Mouse (Mus musculus) gastrocnemius, adult 18-20 months (tissue): Measurements from ENCODE around the gene Nkapd1. TPM values are rescaled to one million over a fixed set of nuclear protein-coding genes. Genes with fewer than 3 reads are reported as not detected.

Experiments
- DNase-seq: peaks from one replicate; pipeline ENCODE4 v3.0.0; 2021; ENCODE audit warnings: low spot score
- total RNA-seq, 2 experiments: library from RNA; stranded (reverse); gene quantifications; 2 replicates each; pipeline ENCODE4 v1.2.3; 2021

The Nkapd1 gene
- total RNA-seq, 2 experiments from 2014 or later, result 11.1 to 11.6 TPM

DNA sequence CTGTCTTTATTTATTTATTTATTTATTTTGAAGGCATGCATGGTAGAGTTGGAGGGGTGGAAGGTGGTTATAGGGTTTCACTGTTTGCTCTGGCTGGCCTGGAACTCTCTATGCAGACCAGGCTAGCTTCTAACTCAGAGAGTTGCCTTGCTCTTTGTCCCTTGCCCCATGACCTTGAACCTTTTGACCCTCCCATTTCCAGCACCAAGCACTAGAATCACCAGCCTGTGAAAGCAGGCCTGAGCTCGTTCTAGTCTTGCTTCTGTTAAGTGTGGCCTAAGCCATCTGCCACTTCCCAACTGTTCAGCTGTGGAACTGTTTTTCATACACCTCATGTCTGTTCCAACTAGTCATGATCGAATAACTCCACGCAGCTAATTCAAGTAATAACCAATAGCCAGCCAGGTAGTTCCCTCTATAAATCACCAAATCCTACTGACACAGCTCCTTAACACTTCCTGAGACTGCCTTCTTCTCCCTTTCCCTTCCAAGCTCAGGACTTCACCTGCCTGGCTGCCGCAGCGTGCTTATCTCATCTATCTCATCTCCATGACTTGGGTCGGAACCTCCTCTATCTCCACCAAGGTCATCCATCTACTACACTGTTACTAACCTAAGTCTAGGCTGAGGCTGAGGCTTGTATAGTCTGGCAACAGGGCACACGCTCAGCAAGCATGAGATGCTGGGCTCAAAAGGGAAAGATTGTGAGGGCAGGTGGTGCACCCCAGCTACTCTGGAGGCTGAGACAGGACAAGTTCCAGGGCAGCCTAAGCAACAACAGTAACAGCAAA, 15.0 kb downstream of the Nkapd1 start:
- no peak for DNase-seq

DNA sequence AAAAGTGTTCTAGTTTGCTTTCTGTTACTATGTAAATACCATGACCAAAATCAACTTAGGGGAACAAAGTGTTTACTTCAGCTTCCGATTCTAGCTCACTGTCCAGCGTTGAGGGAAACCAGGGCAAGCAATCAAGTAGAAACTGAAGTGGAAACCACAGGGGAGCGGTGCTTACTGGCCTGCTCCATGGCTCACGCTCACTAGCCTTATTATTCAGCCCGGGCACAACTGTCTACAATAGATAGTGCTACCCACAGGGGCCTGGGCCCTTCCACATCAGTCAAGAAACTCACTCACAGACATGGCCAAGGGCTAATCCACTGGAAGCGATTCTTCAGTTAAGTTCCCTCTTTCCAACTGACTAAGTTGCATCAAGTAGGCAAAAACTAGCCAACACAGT, 15.7 kb downstream of the Nkapd1 start:
- no peak for DNase-seq

DNA sequence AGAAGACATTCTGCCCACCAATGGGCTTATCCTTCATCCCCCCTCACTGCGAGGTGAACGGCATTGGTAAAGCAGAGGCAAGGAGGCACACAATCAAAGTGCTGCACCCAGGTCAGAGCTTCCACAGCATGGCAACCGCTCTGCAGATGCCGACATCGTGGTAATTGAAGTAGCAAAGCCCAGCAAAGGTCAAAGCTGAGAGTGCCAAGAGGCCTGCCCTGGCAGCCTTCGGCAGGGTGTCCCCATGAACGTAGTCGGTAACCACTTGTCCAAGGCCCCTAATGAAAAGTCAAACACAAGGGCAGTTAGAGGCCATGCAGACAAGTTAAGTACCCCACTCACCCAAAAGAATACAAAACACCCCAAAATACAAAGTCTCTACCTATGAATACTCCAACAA, 20.3 kb downstream of the Nkapd1 start:
- DNase-seq, result peak; percentile 61

DNA sequence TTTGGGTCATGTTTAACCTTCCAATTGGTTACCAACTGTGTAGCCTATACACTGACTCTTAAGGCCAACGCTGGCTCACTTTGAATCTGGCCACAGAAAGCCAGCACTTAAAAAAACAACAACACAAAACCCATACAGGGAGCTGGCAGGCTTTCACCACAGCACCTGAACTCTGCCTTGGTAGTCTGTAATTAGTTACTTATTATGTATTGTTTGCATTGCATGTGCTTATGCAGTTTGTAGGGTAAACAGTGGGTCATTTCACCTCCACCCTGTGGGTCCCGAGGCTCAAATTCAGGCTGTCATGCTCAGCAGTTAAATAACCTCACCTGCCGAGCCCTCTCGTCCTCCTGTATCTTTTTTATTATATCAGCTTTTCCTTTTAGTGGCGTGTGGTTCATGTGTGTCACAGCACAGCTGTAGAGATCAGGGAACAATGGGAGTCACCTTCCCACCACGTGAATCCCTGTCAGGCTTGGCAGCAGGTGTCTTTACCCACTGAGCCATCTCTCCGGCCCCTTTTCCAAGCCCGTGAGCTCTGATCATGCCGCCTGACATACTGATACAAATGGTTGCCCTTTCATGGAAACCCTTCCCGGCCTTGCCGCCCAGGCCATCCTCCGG, 22.4 kb downstream of the Nkapd1 start:
- no peak for DNase-seq

DNA sequence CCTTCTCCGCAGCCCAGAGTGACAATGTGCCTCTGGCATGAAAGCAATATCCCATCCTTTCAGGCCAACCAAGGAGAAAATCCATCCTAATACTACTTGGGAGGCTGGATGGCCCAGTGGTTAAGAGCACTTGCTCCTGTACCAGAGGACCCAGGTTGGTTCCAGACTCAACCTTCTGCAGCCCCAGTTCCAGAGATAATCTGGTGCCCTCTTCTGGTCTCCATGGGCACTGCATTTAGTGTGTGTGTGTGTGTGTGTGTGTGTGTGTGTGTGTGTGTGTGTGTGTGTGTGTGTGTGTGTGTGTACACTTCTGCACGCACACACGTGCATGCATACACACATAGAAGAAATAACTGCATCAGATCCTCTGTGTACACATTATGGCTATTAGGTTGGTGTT, 23.7 kb downstream of the Nkapd1 start:
- DNase-seq, result no peak

DNA sequence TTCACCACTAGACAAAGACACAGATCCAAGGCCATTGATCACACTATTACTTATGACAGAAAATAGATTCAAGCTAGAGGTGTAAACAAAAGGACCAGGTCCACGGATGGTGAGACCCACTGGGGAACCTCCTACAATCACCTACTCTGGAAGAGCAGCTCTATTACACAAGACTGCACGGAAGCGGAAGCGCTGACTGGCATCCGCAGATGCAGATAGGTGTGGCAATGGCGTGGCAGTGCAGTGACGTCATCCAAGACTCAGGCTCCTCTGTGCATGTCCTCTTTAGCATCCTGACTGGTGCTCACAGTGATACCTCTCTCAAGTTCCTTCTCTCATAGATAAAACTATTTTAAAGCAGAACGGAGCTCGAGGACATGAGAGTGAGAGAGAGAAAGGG, 24.3 kb downstream of the Nkapd1 start:
- DNase-seq, result no peak

DNA sequence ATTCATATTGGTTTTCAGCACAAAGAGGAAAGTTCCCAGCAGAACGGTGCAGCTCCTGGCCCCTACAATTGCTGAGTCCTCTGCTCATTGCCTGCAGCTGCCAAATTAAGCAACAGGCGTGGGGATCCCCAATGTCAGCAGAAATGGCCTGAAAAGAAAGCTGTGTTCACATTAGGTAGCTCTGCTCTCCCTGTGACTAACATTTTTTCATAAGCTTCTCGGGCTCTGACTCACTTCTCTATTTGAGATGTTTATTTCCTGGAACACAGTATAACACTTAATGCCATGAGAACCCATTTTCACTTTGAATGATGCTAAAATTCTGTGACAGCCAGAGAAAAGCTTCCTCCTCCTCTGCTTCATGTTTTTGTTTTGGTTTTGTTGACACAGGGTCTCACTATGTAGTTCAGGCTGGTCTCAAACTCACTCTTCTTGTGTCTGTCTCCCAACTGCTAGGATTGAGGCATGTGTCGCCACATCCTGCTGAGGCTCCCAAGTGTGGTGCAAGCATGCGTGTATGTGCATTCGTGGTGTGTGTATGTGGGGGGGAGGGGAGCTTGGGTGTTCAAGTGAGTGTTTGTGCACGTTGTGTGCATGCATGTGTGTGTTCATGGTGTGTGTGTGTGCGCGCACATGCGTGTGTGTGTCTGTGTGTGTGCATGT, 26.3 kb downstream of the Nkapd1 start:
- no peak for DNase-seq

DNA sequence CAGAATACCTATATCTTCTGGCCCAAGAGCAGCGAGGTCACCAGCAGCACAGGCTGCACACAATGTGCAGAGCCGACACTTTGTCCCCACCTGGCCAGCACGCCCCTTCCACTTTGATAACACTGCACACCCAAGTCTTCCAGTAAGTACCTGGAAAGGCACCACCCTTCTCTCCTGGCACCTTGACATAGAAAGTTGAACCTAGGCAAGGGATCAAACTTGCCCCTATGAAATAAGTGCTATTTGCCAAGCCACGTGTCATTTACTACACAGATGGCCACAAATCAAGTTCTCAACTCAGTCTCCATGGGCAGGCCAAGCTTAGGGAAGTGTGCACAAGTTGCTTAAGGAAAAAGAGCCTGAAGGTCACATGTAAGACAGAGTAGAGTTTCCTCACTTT, 30.3 kb downstream of the Nkapd1 start:
- DNase-seq, result no peak

DNA sequence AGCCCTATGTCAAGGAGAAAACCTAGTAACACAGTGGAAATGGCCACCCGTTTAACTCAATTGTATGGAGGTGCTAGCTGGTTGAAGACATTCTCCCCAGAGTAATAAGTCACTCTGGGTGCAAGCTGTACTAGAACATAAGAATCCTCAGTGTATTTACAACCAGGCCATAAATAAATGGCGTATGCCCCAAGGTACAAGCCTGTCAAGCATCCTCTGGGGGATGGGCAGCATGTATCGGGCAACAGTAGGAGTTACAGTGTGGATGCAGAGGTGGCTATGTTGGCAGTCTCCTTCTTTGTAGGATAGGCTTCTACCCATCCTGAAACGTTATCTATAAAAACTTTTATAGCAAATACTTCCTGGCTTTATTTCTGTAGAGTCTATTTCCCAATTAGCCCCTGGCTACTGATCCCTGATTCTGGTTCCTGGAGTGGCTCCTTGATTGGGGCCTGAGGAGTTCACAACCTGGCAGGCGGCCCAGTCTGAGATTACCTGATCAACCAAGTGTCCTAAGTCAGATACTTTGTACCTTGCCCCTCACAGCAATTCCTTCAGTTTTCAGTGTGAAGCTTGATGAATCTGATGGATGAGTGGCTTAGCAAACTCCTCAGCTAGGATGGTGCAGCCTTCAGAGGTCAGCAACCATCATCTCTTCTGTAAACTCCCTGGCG, 32.0 kb downstream of the Nkapd1 start:
- DNase-seq, result no peak

DNA sequence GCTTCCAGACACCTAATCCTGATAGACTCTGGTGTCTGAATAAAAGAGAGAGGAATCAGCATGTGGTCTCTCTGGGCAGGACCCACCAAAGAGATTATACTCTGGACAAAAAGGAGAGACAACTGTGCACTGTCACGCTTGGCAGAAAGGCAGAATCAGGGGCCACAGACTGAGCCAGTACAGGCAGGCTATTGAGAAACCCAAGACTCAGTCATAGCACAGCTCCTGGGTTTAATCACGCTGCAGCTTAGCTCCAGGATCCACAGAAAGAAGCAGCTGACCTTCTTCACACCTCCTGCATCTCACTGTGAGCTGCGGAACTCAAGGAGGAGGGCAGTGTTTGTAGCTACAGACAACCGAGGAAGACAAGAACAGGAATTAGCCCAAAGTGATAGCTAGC, 36.9 kb downstream of the Nkapd1 start:
- no peak for DNase-seq

DNA sequence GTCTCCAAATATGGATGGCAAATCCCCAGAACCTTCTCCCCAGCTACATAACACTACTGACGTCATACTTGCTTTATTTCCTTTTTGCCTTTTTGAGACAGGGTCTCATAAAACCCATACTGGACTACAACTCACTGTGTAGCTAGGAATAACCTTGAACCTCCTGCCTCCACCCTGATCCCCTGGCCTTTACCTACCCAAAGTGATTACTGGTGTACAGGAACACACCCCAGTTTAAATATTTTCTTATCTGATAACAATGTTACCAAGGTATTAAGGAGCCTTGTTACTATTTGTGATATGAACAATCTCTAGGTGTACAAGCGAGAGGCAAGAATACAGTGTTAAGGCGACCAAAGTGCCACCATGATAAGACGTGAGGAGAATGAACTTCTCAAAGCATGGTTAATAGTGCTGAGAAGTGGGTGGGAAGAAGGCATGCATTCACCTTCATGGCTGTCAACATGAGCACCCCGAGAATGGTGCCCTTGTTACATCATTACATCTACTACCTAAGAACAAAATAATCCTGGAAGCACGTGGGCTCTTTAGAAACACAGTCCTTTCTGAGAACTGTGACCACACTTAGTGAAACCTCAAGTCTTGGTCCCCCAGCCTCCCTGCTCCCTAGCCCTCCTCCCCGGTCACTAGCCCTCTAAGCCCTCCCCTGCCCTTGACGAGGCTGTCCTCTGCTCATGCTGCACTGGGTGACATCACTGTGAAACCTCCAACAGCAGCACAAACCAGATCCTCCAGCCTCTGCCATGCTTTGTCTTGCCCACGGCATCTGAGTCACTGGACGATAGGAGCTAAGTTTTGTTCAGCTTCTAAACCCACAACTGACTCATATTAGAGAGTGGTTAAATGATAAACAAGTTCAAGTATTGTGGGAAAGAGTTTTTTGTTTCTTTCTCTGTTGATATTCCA, 47.4 kb downstream of the Nkapd1 start:
- no peak for DNase-seq

DNA sequence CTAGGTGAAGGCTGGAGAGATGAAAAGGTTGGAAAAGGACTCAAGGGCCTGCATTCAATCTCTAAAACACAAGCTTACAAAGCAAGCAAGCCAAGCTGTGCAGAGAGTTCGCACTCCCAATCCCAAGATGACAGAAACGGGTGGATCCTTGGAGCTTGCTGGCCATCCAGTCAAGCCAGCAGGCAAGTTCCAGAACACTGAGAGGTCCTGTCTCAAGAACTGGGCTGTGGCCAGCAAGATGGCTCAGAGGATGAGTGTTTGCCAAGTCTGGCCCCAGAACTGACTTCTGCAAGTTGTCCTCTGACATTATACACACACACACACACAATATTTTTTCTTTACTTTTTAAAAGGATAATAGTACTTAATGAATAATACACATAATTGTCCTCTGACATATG, 49.4 kb downstream of the Nkapd1 start:
- DNase-seq, result peak; percentile 22

DNA sequence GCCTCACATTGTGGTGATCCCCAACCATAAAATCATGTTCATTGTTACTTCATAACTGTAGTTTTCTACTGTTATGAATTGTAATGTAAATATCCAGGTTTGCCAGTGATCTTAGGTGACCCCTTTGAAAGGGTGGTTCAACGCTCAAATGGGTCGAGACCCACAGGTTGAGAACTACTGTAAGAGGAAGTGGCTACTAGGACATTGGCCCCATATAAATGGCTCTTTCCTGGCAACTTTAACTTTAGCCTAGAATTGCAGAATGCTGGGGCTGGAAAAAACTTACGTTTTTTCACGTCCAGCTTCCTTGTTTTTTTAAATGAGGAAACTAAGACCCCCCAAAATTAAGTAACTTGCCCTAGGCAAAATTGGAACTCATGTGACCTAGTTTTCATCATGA, 49.9 kb downstream of the Nkapd1 start:
- DNase-seq, result no peak

DNA sequence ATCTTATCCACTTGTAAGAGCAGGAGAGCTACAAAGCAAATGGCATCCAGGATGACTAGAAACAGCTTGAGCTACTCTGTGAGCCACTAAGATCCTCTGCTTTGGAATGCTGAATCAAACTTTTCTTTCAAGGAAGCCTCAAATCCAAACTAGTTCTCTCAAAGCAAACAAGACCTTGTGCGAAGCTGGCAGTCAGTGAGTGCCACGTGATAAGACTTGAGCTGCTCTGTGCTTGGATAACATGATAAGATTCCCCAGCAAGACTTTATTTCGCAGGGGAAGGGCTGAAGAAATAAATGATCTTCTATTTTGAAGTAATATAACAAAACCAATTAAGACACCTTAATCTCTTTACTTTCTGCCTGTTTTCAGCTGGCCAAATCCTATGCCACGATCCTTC, 51.3 kb downstream of the Nkapd1 start:
- DNase-seq, result no peak

DNA sequence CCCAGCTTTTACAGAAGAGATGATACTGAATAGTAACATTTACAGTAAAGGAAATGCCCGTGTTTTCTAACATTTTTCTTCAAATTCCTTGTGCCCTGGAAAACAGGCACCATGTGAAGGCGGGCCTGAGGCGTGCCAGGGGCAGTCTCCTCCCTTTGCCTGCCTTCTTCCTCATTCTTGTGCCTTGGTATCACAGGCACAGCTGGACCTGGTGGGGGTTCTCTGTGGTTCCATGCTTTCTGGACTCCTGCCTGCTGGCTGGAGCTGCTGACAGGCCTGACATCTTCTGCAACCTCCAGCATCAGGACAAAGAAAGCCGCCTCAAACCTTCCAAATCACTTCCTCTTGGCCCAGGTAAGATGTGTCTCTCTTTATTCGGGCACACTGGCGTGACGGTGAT, 52.1 kb downstream of the Nkapd1 start:
- DNase-seq, result no peak

DNA sequence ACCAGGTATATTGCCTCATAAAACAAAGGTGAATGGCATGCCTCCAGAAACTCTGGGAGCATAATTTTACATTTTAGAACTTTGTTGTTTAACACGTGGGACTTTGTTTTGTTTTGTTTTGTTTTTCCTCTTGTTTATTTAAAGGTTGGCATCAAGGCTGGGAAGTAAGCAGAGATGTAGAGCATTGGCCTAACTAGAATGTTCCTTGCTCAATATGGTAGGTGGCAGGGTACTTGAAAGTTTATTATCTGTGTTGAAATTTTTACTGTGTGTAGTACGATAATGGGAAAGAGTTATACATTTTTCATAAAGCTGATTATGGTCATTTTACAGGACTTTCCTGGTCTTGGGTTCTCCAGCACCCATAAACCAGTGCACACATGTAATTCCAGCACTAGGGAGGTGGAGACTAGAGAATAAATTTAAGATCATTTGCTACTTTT, 55.3 kb downstream of the Nkapd1 start:
- no peak for DNase-seq

DNA sequence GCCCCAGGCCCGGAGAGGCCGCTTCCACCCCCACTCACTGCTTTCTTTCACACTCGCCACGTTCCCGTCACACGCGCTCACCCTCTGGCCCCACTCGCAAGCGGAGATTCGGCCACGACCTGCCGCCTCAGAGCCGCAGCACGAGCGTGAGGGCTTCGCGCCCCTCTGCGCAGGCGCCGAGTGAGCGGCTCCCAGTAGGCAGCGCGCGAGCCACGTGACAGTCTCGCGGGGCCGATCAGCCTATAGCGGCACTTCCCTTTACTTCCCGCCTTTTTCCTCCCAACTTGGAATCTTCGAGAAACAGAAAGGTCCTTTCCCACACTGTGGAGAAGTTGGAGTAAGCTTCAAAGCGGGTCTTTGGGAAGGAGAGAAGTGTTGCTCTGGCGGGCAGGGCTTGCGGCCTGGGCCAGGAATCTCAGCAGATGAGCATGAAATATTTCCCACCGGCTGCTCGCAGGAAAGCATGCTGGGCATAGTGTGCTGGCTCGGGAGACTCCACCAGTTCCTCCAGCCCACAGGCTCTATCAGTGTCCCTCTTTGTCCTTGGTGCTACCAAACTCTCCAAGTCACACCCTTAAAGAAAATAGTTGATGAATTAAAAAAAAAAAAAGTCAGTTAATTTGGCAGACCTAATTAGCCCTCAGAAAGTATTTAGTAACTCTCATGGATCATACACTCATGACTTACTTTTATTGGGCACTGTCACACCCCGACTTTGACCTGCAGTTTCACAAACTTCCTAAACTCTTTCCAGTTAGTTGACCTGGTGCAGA, 55.9 kb downstream of the Nkapd1 start, which contains the start of gene Tex12:
Tex12 (minus strand) TSS at position 181 of the 773 bp plus-strand sequence.
- no peak for DNase-seq
